Mouse (Mus musculus) fibroblast of lung, adult 2 months (primary cell): Measurements from ENCODE around the gene Prss8.
"Not testable (repeated sequence)": the region's sequence is repeated elsewhere in the genome, so short reads cannot be mapped to it uniquely, and the experiment has no call there.

Source experiments
- DNase-seq: peaks from one replicate; pipeline ENCODE4 v3.0.0-alpha.2; 2011; ENCODE audit warnings: low read depth

Prss8 gene

GRCm38 (mm10) chr7:127929923-127930322 is at the start of gene Prss8:
TSS of gene Prss8 (minus strand) at chr7:127930104.
- DNase-seq: no peak

- no peak for DNase-seq
Observed at GRCm38 (mm10) chr7:127978856-127979255, 49.0 kb upstream of the Prss8 start.

- no peak for DNase-seq
Observed at GRCm38 (mm10) chr7:127974413-127974930, 44.6 kb upstream of the Prss8 start.

- DNase-seq: no peak
Observed at GRCm38 (mm10) chr7:127967922-127968828, 38.3 kb upstream of the Prss8 start.

GRCm38 (mm10) chr7:127967004-127967921 is 37.4 kb upstream of the Prss8 start, which contains the start of gene Fus:
TSS of gene Fus (plus strand) at chr7:127967457.
- DNase-seq: peak; percentile 64

- no peak for DNase-seq
Observed at GRCm38 (mm10) chr7:127966371-127966918, 36.5 kb upstream of the Prss8 start.

GRCm38 (mm10) chr7:127959364-127959763 is 29.5 kb upstream of the Prss8 start:
- DNase-seq: no peak

- DNase-seq: no peak
Observed at GRCm38 (mm10) chr7:127952864-127953581, 23.1 kb upstream of the Prss8 start.

- DNase-seq: no peak
Observed at GRCm38 (mm10) chr7:127946470-127947023, 16.6 kb upstream of the Prss8 start, which contains the start of gene Prss36. TSS of gene Prss36 (minus strand) at chr7:127946725.

- no peak for DNase-seq
Observed at GRCm38 (mm10) chr7:127944614-127945013, 14.7 kb upstream of the Prss8 start.

GRCm38 (mm10) chr7:127942097-127942496 is 12.2 kb upstream of the Prss8 start:
- DNase-seq: not testable (repeated sequence)

- no peak for DNase-seq
Observed at GRCm38 (mm10) chr7:127936216-127936884, 6.4 kb upstream of the Prss8 start.

GRCm38 (mm10) chr7:127935748-127936159 is 5.8 kb upstream of the Prss8 start:
- no peak for DNase-seq

GRCm38 (mm10) chr7:127935028-127935722 is 5.3 kb upstream of the Prss8 start:
- peak; percentile 86 for DNase-seq

- no peak for DNase-seq
Observed at GRCm38 (mm10) chr7:127934075-127934474, 4.2 kb upstream of the Prss8 start.

GRCm38 (mm10) chr7:127932273-127933031 is 2.5 kb upstream of the Prss8 start:
- no peak for DNase-seq

- no peak for DNase-seq
Observed at GRCm38 (mm10) chr7:127931351-127932135, 1.6 kb upstream of the Prss8 start.

- no peak for DNase-seq
Observed at GRCm38 (mm10) chr7:127930636-127931035, 732 bp upstream of the Prss8 start.
